Mouse (Mus musculus) intestine, embryonic 14.5 days (tissue): ENCODE data around the gene Ric1. TPM values are rescaled to one million over a fixed set of nuclear protein-coding genes. Genes with fewer than 3 reads are reported as not detected.

Experiments used
- ATAC-seq: fragments of 200-750 bp; cut with Nextera tagmentation; replicated peaks from 2 replicates; pipeline ENCODE4 v1.8.0; 2017; ENCODE audit warnings: low read depth, moderate number of reproducible peaks, moderate TSS enrichment, moderate library complexity; ENCODE audit not compliant: low FRiP score, low TSS enrichment
- DNase-seq: peaks from one replicate; pipeline ENCODE4 v3.0.0-alpha.2; 2018; ENCODE audit warnings: low spot score
- H3K27ac ChIP-seq: fragments of 300-500 bp; sonication (generic); 2 replicates; pipeline ENCODE4 v1.5.1; 2014; ENCODE audit warnings: low read depth, mild to moderate bottlenecking, control low read depth
- H3K27me3 ChIP-seq: fragments of 300-500 bp; sonication (generic); replicated peaks from 2 replicates; pipeline ENCODE4 v1.6.1; 2014; ENCODE audit warnings: low read length, control low read depth; ENCODE audit not compliant: control insufficient read depth, insufficient read depth
- H3K36me3 ChIP-seq: fragments of 300-500 bp; sonication (generic); 2 replicates; pipeline ENCODE4 v1.6.1; 2014; ENCODE audit warnings: low read length, control low read depth; ENCODE audit not compliant: control insufficient read depth, insufficient read depth
- H3K4me1 ChIP-seq: fragments of 300-500 bp; sonication (generic); replicated peaks from 2 replicates; pipeline ENCODE4 v1.6.1; 2014; ENCODE audit warnings: low read length, control low read depth, mixed read lengths; ENCODE audit not compliant: control insufficient read depth, insufficient read depth
- H3K4me2 ChIP-seq: fragments of 300-500 bp; sonication (generic); 2 replicates; pipeline ENCODE4 v1.6.1; 2014; ENCODE audit warnings: low read length
- H3K4me3 ChIP-seq: fragments of 300-500 bp; sonication (generic); 2 replicates; pipeline ENCODE4 v1.5.1; 2014; ENCODE audit warnings: low read depth, low read length, control low read depth, mixed read lengths
- H3K9ac ChIP-seq: fragments of 300-500 bp; sonication (generic); 2 replicates; pipeline ENCODE4 v1.6.1; 2014; ENCODE audit warnings: mild to moderate bottlenecking, low read length
- H3K9me3 ChIP-seq: fragments of 300-500 bp; sonication (generic); 2 replicates; pipeline ENCODE4 v1.6.1; 2016; ENCODE audit warnings: low read length, control low read depth; ENCODE audit not compliant: control insufficient read depth
- WGBS: fragments of 180-500 bp; shearing (Covaris S2); extraction: QIAGEN DNeasy Blood & Tissue Kit; methylation state at CpG from one replicate; pipeline ENCODE4 v1.1.7; 2014; 5-methylcytosine and 5-hydroxymethylcytosine counted together
- polyA plus RNA-seq: library from polyadenylated mRNA; unstranded; fragments of >200 nt; fragmentation: Nextera tagmentation; extraction: Ambion mirVana; gene quantifications from 2 replicates; pipeline ENCODE4 v1.2.1, GENCODE M21; 2014

Gene Ric1
- polyA plus RNA-seq, 1 experiment from 2014 or later, result 15.8 TPM

DNA sequence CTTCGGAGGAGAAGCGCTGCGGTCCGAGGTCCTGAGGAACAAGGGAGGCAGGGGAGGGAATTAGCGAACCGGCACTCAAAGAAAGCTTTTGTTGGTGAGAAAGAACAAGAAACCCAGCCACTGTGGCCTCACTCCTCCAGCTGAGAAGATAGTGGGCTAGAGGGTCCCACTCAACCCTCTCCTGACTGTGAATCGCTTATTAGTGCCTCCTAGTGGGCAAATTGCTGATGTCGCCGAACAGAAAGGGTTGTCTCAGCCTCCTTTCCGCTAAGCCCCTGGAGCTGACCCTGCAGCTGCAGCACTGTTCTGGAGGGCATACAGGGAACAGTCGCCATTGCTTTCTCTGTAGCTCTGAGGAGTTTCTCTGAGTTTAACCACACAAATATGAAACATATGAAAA lies 21.0 kb upstream of the Ric1 start:
- no peaks in the 10 kb centered on the region for H3K27me3 ChIP-seq
- H3K4me3 ChIP-seq, result no peak overlapping the region
- DNase-seq (peak; percentile 70), ATAC-seq (no peak; the same call in 1 of the 2 replicates)
- H3K4me1 ChIP-seq, result no peaks in the 10 kb centered on the region
- no peak overlapping the region for H3K9ac ChIP-seq
- H3K4me2 ChIP-seq, result 0 out of 2 replicates have a peak overlapping the region, but pooled peaks have one; percentile 29
- no peaks in the 10 kb centered on the region for H3K36me3 ChIP-seq
- H3K27ac ChIP-seq, result no peak overlapping the region
- H3K9me3 ChIP-seq, result no peaks in the 10 kb centered on the region
- WGBS, result 53% methylated on average over 11 of the region's 11 CpGs

DNA sequence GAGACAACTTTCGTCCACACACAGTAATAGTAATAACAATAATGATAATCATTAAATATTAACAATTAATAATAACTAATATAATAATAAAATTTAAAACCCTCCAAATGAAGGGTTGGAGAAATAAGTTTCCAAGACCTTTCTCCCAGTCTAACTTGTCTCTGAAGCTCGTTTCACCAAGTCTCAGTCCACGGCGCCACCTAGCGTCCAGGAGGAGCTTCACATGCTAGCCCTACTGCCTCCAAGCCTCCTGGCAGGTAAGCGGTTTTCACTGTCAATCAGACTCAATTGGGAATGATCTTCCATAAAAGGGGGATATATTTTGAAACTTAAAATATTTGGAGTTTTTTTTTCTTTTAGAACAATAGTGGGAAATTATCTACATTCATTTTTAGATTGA lies 20.6 kb upstream of the Ric1 start:
- 10% methylated on average over 6 of the region's 6 CpGs for WGBS
- Histone ChIP-seq H3K9me3 (no peaks in the 10 kb centered on the region), H3K4me1 (no peaks in the 10 kb centered on the region), H3K36me3 (no peaks in the 10 kb centered on the region), H3K4me3 (no peak overlapping the region), H3K4me2 (0 out of 2 replicates have a peak overlapping the region, but pooled peaks have one; percentile 29), H3K27me3 (no peaks in the 10 kb centered on the region), H3K9ac (no peak overlapping the region), H3K27ac (no peak overlapping the region)
- peak; percentile 91 for DNase-seq
- ATAC-seq, result 0 out of 2 replicates have a peak, but pooled peaks have one; percentile 55

DNA sequence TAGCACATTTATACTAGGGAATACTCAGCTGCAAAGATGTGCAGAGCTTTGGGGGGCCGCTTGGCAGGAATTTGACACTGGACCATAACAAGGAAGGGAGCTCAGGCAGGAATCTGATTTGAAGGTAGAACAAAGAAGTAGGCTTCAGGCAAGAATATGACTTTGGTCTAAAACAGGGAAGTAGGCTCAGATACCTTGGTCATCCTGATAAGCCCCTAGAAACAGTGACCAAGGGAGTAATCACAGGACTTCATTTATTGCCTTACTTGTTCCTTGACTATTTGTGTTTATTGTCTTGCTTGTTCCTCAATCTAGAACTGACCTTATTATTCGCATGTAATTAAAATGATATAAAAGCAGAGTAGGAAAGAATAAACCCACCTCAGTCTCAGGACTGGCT lies 18.0 kb upstream of the Ric1 start:
- 87% methylated on average over 2 of the region's 2 CpGs for WGBS
- Histone ChIP-seq H3K27me3 (no peaks in the 10 kb centered on the region), H3K4me3 (no peak overlapping the region), H3K27ac (no peak overlapping the region), H3K9me3 (no peaks in the 10 kb centered on the region), H3K36me3 (no peaks in the 10 kb centered on the region), H3K4me2 (no peak overlapping the region), H3K4me1 (no peaks in the 10 kb centered on the region), H3K9ac (no peak overlapping the region)
- DNase-seq (peak; percentile 12), ATAC-seq (no peak)

GRCm38 (mm10) chr19:29505617-29506016 lies 16.5 kb upstream of the Ric1 start:
- Histone ChIP-seq H3K4me1 (no peaks in the 10 kb centered on the region), H3K36me3 (no peaks in the 10 kb centered on the region), H3K27ac (no peak overlapping the region), H3K9me3 (no peaks in the 10 kb centered on the region), H3K4me3 (no peak overlapping the region), H3K27me3 (no peaks in the 10 kb centered on the region), H3K9ac (no peak overlapping the region), H3K4me2 (no peak overlapping the region)
- WGBS, result 80% methylated on average over 7 of the region's 7 CpGs
- DNase-seq (no peak), ATAC-seq (no peak)

- no peaks in the 10 kb centered on the region for H3K27me3 ChIP-seq
- no peak overlapping the region for H3K4me3 ChIP-seq
- no peaks in the 10 kb centered on the region for H3K9me3 ChIP-seq
- ATAC-seq (no peak), DNase-seq (no peak)
- no peaks in the 10 kb centered on the region for H3K4me1 ChIP-seq
- H3K36me3 ChIP-seq, result no peaks in the 10 kb centered on the region
- no peak overlapping the region for H3K4me2 ChIP-seq
- no peak overlapping the region for H3K27ac ChIP-seq
- WGBS, result 86% methylated on average over 7 of the region's 7 CpGs
- no peak overlapping the region for H3K9ac ChIP-seq
Observed at GRCm38 (mm10) chr19:29508208-29508607, 13.9 kb upstream of the Ric1 start.

DNA sequence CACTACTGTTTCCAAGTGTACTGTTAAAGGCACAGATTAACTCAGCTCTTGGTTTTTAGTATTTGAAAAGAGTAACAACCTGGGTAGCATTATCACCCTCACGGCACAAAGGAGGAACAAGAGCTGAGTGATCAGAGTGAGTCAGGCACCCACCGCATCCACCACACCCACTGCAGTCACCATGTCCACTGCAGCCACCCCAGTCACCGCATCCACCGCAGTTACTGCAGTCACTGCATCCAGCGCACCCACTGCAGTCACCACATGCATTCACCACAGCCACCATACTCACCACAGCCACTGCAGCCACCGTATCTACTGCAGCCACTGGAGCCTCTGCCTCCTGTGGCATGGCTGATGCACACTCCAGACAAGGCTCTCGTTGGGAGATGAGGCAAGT lies 12.2 kb upstream of the Ric1 start:
- no peaks in the 10 kb centered on the region for H3K27me3 ChIP-seq
- H3K36me3 ChIP-seq, result no peaks in the 10 kb centered on the region
- DNase-seq, result no peak
- 93% methylated on average over 7 of the region's 7 CpGs for WGBS
- H3K9me3 ChIP-seq, result 0 out of 2 replicates have a peak, but pooled peaks cover 5% of the 10 kb centered on the region
- no peak for ATAC-seq
- H3K9ac ChIP-seq, result no peak overlapping the region
- H3K4me3 ChIP-seq, result no peak overlapping the region
- no peaks in the 10 kb centered on the region for H3K4me1 ChIP-seq
- no peak overlapping the region for H3K27ac ChIP-seq
- H3K4me2 ChIP-seq, result no peak overlapping the region

DNA sequence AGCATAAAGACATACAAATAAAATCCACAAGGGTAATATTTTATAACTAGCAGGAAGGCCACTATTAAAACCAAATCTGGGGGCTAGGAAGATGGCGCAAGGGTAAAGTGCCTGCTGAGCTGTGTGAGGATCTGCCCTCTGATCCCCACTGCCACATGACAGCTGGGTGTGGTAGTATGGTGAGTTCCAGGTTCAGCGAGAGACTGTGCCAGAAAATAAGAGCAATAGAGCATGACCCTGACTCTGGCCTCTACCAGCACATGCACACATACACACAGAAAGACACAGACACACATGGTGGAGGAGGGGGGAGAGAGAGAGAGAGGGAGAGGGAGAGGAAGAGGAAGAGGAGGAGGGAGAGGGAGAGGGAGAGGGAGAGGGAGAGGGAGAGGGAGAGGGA lies 10.3 kb upstream of the Ric1 start:
- no peak overlapping the region for H3K4me3 ChIP-seq
- DNase-seq (no peak), ATAC-seq (no peak)
- WGBS, result 86% methylated on average over 2 of the region's 2 CpGs
- 0 out of 2 replicates have a peak, but pooled peaks cover 5% of the 10 kb centered on the region for H3K9me3 ChIP-seq
- H3K36me3 ChIP-seq, result no peaks in the 10 kb centered on the region
- no peak overlapping the region for H3K4me2 ChIP-seq
- H3K27ac ChIP-seq, result no peak overlapping the region
- no peak overlapping the region for H3K9ac ChIP-seq
- no peaks in the 10 kb centered on the region for H3K27me3 ChIP-seq
- H3K4me1 ChIP-seq, result no peaks in the 10 kb centered on the region

DNA sequence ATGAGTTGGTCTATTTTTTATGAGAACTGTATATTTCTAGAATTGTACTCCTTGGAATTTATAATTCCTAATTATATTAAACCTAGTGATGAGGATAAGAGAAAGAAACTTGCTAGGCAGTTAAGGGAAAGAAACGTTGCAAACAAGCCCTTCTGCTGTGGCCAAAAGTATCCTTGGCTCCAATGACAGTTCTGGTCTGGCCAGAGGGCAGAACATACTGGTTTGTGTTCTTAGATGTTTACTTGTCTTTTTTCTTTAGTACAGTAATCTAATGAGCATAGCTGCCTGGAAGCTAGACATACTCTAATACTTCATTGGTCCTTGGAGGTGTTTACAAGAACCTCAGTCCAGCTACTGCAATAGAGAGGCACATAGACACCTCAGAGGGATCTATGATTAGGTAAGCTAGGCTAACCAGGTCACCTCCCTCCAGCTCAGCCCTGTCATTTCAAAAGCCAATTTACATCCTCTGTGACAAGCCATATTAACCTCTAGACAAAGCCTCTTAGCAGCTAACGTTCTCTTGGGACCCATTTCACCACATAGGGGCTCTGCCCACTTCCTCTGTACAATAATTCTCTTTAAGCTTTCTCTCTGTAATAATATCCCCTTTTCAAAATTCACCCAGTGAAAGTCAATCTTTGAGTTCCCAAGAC lies 8.8 kb upstream of the Ric1 start:
- WGBS, result 56% methylated on average over 2 of the region's 2 CpGs
- ATAC-seq, result no peak
- no peaks in the 10 kb centered on the region for H3K36me3 ChIP-seq

GRCm38 (mm10) chr19:29514130-29514529 lies 8.0 kb upstream of the Ric1 start:
- no peak overlapping the region for H3K4me2 ChIP-seq

More for the DNA sequence above, 8.8 kb upstream of the Ric1 start:
- Histone ChIP-seq H3K27ac (no peak overlapping the region), H3K4me3 (no peak overlapping the region), H3K9me3 (0 out of 2 replicates have a peak, but pooled peaks cover 5% of the 10 kb centered on the region), H3K9ac (no peak overlapping the region), H3K4me2 (no peak overlapping the region), H3K27me3 (no peaks in the 10 kb centered on the region), H3K4me1 (no peaks in the 10 kb centered on the region)
- DNase-seq, result no peak

More at GRCm38 (mm10) chr19:29514130-29514529, 8.0 kb upstream of the Ric1 start:
- ATAC-seq (no peak), DNase-seq (no peak)
- no peak overlapping the region for H3K9ac ChIP-seq
- no peaks in the 10 kb centered on the region for H3K4me1 ChIP-seq
- H3K27me3 ChIP-seq, result no peaks in the 10 kb centered on the region
- 94% methylated on average over 3 of the region's 3 CpGs for WGBS
- H3K4me3 ChIP-seq, result no peak overlapping the region
- no peak overlapping the region for H3K27ac ChIP-seq
- H3K9me3 ChIP-seq, result 0 out of 2 replicates have a peak, but pooled peaks cover 5% of the 10 kb centered on the region
- H3K36me3 ChIP-seq, result 0 out of 2 replicates have a peak, but pooled peaks cover 6% of the 10 kb centered on the region
